Mouse (Mus musculus) gastrocnemius, postnatal 14 days (tissue): ENCODE results near the gene Cdt1. TPM values are rescaled to one million over a fixed set of nuclear protein-coding genes. Genes with fewer than 3 reads are reported as not detected.

Experiments used
- DNase-seq: peaks from one replicate; pipeline ENCODE4 v3.0.0; 2021; ENCODE audit warnings: mixed read lengths
- intact Hi-C: fragments of 180-260 bp; cut with DNase I; formaldehyde crosslinking; loops from one replicate; pipeline ENCODE4 v1.15.1; 2025; ENCODE audit warnings: low total_unique reads
- microRNA-seq, 2 experiments: library from miRNA; unstranded; fragments of <30 nt; microRNA quantifications; one replicate each; pipeline ENCODE4 v1.2.0; 2021
- total RNA-seq, 2 experiments: library from RNA; stranded (reverse); gene quantifications; 2 replicates each; pipeline ENCODE4 v1.2.3; 2021

Gene Cdt1
- total RNA-seq, 2 experiments from 2014 or later = 1.8 to 3.0 TPM

DNA sequence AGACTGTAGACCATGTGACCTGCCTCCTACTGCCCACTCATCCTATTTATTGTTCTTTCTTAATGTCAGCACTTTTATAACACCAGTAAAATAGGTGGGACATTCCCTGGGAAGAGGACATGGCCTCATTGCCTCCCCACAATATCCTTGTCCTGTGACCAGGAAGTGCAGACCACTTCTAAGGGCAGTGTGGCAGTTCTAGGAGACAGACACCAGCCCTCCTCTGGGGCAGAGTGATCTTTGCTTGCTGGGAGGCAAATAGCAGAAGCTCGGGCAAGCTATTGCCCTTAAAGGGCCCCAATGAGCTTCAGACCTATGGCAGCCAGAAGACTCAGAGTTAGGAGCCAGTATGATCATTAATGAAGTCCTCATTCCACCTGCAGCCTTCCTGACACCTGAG is 36.8 kb downstream of the Cdt1 start:
- DNase-seq = no peak
- intact Hi-C loops = no loop called here

DNA sequence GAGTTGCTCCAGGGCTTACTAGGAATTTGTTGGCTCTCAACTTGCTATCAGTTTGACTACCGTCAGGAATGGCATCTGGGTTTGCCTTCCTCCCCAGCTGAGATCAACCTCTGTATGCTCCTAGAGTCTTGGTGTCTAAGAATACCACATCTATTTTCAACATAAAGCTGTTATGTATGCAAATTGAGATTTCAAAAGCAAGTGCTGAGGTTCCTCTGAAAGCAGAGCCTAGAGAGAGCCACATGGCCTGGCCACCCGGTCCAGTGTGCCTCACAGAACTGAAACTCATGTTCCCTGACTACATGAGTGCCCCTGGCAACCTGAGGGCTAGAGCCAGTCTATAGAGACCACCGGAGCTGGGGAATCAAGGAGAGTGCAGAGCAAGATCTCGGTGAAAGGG is 37.6 kb downstream of the Cdt1 start:
- DNase-seq = no peak
- intact Hi-C loops = no loop called here

DNA sequence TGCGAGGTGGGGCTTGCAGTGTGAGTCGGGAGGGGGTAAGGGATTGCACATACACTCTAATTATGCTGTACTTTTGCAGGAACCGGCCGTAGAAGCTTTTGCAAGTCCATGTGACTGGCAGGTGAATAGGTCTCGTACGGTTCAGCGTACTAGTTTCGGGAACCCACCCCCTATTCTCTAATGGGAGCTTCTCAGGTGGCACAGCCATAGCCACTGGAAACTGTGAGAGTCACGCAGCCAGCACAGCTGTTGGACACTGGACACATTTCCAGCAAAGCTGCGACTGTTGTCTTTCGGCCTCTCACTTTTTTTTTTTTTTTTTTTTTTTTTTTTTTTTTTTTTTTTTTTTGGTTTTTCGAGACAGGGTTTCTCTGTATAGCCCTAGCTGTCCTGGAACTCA is 39.0 kb downstream of the Cdt1 start:
- intact Hi-C loops = no loop called here
- DNase-seq = no peak

DNA sequence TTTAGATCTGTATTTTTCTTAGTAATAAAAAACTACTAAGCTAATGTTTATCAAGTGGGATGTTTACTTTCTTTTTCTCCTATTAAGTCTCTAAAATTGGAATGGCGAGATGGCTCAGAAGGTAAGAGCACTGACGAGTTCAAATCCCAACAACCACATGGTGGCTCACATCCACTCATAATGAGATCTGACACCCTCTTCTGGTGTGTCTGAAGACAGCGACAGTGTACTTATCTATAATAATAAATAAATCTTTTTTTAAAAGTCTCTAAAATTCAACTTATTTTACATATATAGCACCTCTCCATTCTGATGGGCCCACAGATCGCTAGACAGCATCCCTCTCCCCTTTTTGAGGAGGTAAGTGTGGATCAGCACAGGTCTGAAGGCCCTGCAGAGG is 42.4 kb downstream of the Cdt1 start:
- DNase-seq = no peak
- intact Hi-C loops = no loop called here

DNA sequence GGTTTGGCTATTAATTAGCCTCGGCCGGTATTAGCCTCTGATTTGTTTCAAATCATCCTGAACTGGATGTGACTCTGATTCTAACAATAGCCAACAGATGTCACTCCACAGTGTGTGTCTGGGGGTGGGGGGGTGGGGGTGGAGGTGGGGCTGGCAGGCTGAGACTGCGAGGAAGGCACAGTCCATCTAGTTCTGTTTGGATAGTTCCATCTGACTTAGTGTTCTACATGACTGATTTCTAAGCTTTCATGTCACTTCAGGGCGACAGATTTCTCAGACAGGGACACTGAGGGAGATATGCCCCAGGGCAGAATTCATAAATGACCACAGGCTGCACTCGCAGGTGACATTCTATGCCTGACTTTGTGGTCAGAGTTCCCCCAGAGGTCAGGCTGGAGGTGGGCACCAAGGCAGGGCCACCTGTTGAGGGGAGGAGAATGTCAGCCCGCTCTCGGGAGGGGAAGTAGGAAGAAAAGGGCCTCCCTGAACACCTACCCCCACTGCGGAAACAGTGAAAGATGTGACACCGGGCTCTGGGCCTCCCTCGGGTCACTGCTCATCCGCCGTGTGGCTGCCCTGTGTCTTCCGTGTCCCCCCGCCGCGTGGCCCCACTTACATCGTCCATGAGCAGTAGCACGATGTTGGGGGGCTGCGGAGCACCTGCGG is 42.9 kb downstream of the Cdt1 start:
- DNase-seq = no peak
- intact Hi-C loops = no loop called here

DNA sequence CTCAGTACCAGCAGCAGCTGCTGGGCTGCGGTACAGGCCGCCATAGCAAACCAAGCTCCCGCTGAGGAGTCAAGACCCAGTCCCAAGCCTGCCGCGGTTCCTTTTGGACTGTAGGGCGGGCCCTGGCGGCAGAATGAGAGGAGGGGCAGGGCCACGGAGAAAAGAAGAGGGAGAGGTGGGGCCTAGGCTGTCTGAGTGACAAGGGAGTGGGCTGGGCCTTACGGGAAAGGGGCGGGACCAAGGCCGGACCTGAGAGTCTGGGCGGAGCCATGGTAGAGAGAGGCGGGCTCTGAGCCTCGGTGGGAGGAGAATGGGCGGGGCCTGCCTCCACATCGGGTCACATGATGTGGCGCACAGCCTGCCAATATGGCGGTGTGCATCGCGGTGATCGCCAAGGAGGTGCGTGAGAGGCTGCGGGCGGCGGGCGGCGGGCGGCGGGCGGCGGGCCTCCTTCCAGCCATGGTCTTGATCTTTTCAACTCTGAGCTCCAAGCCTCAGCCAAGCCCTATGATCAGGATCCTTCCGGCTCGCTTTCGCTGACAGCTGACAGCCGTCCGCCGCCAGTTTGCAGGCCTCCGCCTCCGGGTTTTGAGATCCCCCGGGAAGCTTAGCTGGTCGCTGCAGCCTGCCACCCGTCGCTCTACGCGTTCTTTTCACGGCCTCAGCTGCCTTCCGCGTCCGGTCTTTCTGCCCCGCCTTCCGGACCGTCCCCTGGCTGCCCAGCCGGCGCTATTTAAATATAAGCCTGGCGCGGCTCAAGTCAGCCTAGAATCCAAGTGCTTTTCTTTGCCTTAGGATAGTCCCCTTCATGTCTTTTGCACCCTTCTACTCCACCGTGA is 43.7 kb downstream of the Cdt1 start, which contains the start of the genes Galns and Trappc2l:
TSS of gene Galns (minus strand) at position 169 of the 839 bp plus-strand sequence.
TSS of gene Trappc2l (plus strand) at position 346 of the 839 bp plus-strand sequence.
- DNase-seq = peak; percentile 95
- intact Hi-C loops = no loop called here

DNA sequence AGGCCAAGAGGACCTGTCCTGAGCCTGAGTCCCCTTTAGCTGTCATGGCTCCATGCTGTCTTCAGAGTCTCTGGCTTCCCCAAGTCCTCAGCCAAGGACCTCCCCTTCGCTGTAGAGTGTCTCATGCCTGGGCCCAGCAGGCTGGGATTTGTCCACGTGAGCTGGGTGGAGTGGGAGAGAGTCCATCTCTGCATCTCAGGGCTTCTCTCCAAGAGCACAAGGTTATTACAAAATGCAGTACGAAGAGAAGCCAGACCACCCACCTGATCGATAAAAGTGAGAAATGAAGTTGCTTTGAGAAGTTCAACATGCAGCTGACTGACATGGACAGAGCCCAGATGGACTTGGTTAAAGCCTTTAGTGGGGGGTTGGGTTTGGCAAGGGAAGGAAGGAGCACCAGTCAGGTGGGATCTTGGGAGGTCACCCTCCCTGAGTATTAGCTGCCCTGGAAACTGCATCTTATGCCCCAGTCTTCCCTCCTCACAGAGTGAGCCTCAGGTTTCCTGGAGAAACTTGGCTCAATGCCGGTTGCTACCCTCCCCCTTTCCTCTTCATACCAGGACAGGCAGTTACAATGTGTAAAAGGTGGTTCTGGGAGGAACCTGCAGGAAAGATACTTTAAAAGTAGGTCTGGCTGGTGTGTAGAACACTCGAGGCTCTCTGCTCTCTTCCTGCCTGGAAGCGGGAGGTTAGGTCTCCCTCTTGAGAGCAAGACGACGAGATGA is 48.5 kb downstream of the Cdt1 start:
- intact Hi-C loops = no loop called here
- peak; percentile 44 for DNase-seq

DNA sequence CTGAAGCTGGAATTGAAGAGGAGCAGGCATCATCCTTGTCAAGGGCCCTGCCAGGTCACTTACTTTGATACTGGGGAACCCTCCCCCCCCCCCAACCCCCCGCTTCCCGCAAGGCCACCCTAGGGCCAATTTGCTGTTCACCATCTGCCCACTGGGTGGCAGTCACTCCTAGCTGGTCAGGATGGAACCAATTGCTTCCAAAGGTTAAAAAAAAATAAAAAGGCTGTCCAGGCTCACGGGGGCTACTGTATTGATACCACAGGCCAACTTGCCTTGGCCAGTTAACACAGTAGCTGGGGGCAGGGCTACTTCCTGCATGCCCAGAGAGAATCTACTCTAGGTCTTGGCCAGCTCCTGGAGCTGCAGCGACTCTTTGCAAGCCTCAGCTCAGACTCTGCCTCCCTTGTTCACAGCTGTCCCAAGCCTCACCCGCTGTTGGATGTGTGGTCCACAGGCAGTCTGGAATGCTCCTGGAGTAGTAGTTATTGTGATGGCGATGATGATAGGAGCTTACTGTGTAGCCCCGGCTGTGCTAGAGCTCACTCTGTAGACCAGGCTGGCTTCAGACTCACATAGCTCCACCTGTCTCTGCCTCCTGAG is 50.2 kb downstream of the Cdt1 start:
- peak; percentile 87 for DNase-seq
- intact Hi-C loops = no loop called here

DNA sequence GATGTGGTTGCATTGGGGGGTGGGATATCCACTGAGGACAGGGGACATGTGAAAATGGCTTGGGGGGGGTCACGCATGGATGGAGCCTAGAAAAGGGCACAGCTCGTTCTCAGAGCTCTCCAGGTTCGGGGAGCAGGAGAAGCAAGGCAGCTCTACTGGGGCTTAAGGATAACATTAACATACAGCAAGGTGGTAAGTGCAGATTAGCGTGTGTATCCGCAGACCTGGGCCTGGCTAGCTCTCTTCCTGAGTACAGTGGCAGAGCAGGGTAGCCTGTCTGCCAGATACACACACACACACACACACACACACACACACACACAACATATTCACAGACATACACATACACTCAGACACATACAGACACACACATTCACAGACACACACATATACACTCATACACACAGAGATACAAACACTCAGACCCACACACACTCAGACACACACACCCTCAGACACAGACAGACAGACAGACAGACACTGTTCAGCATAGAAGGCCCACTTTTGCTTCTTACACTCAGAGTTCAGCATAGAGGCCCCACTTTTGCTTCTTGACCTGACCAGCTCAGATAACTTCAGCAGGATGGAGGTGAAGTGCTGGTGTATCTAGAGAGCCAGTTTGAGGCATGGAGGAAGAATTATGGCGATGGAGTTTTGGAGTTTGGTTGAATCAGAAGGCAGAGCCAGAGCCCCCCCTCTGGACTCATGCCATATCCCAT is 51.0 kb downstream of the Cdt1 start:
- intact Hi-C loops = no loop called here

DNA sequence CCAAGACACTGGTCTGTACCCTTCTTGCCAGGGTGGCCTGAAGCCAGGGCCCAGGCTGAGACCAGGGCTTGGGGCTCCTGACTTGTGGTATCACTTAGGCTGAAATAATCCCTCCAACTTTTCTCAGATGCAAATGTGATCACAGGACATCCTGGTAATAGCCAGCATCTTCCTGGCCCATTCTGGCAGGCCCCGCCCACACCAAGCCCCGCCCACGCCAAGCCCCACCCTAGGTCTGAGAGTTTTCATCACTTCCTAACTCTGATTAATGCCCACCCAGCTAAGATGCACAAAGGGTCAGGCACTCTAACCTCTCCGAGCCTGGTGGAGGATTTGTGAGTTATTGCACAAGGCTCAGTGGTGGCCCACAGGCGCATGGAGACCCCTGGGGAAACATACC is 52.6 kb downstream of the Cdt1 start:
- intact Hi-C loops = loop anchor here (2.0 to 5.0 kb wide), 2 partner anchors 57 to 212 kb away; no protein-coding TSS in a partner anchor
- DNase-seq = no peak

More for the DNA sequence above, 51.0 kb downstream of the Cdt1 start:
- no peak for DNase-seq

DNA sequence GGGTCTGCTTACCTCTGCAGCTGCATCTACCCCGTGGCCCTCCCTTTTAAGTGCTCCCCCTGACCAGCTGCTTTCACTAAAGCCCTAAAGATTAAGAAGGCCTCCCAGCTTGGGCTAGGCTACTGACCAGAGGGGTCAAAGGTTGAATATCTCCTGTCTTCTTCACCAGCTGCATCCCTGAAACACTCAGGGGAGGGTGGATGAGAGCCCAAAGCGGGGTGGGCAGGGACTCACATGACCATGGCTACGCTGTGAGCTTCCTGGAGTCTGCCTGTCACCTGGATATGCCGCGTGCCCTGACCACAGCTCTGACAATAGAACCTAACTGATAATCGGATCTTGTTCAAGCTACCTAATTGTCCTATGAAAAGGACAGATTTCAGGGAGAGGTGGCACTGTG is 54.9 kb downstream of the Cdt1 start, which contains the start of gene Pabpn1l:
TSS of gene Pabpn1l (minus strand) at position 13 of the 400 bp plus-strand sequence.
- DNase-seq = no peak

More for the DNA sequence above, 54.9 kb downstream of the Cdt1 start, which contains the start of gene Pabpn1l:
- intact Hi-C loops = loop anchor here (5.0 kb wide), 1 partner anchor 55 kb away; no protein-coding TSS in a partner anchor

Small RNA genes lying within 50 kb of the gene (microRNA-seq; reads per million reads assigned to microRNA genes)
- gene Mir6396 = 0 reads per million in 2 experiments

Other genes with a start within 250 kb of the Cdt1 start
- gene Trhr2, start 207.3 kb upstream of the Cdt1 start, total RNA-seq = not detected
- gene Zc3h18, start 191.4 kb upstream of the Cdt1 start, total RNA-seq = 10 to 100 TPM; 21.6 to 23.5 TPM
- not detected for gene Il17c, start 146.0 kb upstream of the Cdt1 start, total RNA-seq
- 10 to 100 TPM; 15.3 to 18.6 TPM for gene Cyba, start 135.1 kb upstream of the Cdt1 start, total RNA-seq
- gene Mvd, start 124.6 kb upstream of the Cdt1 start, total RNA-seq = 1 to 10 TPM; 5.6 to 7.8 TPM
- 1 to 10 TPM; 3.1 to 4.1 TPM for gene Snai3, start 107.3 kb upstream of the Cdt1 start, total RNA-seq
- gene Rnf166, start 92.0 kb upstream of the Cdt1 start, total RNA-seq = 10 to 100 TPM; 23.9 to 28.7 TPM
- gene Ctu2, start 91.9 kb upstream of the Cdt1 start, total RNA-seq = 1 to 10 TPM; 7.6 to 8.6 TPM
- gene Piezo1, start 16.7 kb upstream of the Cdt1 start, total RNA-seq = 10 to 100 TPM; 15.1 to 15.4 TPM
- 10 to 100 TPM; 40.1 to 44.1 TPM for gene Aprt, start 8.9 kb downstream of the Cdt1 start, total RNA-seq
- 1 to 10 TPM; 2.9 to 3.6 TPM for gene Galns, start 43.4 kb downstream of the Cdt1 start, total RNA-seq
- gene Trappc2l, start 43.6 kb downstream of the Cdt1 start, total RNA-seq = 10 to 100 TPM; 47.5 TPM
- not detected for gene Pabpn1l, start 54.7 kb downstream of the Cdt1 start, total RNA-seq
- 10 to 100 TPM; 19.5 to 23.2 TPM for gene Cbfa2t3, start 131.1 kb downstream of the Cdt1 start, total RNA-seq
- gene Acsf3, start 207.5 kb downstream of the Cdt1 start, total RNA-seq = 10 to 100 TPM; 13.4 to 16.2 TPM